Mouse (Mus musculus) olfactory bulb, adult 2 months (tissue): ENCODE measurements at regions not wholly inside any gene's neighbourhood (a gene's known extent, or its start where the extent isn't known, plus 50 kb on each side); places are given as distances from the start of the nearest gene placed in this dataset.

Experiments
- H3K27ac ChIP-seq: fragments of 200-500 bp; 2 replicates; pipeline ENCODE4 v1.5.1; 2012; ENCODE audit warnings: low read depth, low read length; ENCODE audit not compliant: insufficient read depth
- H3K4me1 ChIP-seq: fragments of 200-500 bp; 2 replicates; pipeline ENCODE4 v1.6.1; 2012; ENCODE audit warnings: low read length; ENCODE audit not compliant: control insufficient read depth, insufficient read depth
- H3K4me3 ChIP-seq: fragments of 200-500 bp; 2 replicates; pipeline ENCODE4 v1.5.1; 2012; ENCODE audit warnings: mild to moderate bottlenecking, low read depth, low read length, moderate library complexity; ENCODE audit not compliant: insufficient read depth
- CTCF ChIP-seq: fragments of 200-500 bp; IDR thresholded peaks from 2 replicates; pipeline ENCODE4 v1.5.1; 2012; ENCODE audit warnings: low read depth, mild to moderate bottlenecking, low read length, moderate library complexity; ENCODE audit not compliant: insufficient read depth
- POLR2A ChIP-seq: fragments of 200-500 bp; IDR thresholded peaks from 2 replicates; pipeline ENCODE4 v1.6.1; 2012; ENCODE audit warnings: mild to moderate bottlenecking, low read depth, low read length, moderate library complexity; ENCODE audit not compliant: insufficient read depth
- WGBS: fragments of 180-500 bp; shearing (Covaris S2); methylation state at CpG from one replicate; pipeline ENCODE4 v1.1.7; 2018; 5-methylcytosine and 5-hydroxymethylcytosine counted together

- no peak for TF ChIP-seq CTCF
- 82% methylated on average over 9 of the region's 9 CpGs for WGBS
- H3K4me3 ChIP-seq: no peak overlapping the region
- H3K27ac ChIP-seq: no peak overlapping the region
- no peaks in the 10 kb centered on the region for H3K4me1 ChIP-seq
Observed at GRCm38 (mm10) chr2:28377948-28378822, 68.4 kb upstream of the Ppp1r26 start.

GRCm38 (mm10) chr2:28382051-28382802 lies 64.4 kb upstream of the Ppp1r26 start:
- 74% methylated on average over 12 of the region's 12 CpGs for WGBS
- Histone ChIP-seq H3K27ac (no peak overlapping the region), H3K4me1 (peaks cover 15% of the 10 kb centered on the region), H3K4me3 (no peak overlapping the region)
- TF ChIP-seq CTCF (no peak), POLR2A (no peak)

- Histone ChIP-seq H3K4me3 (no peak overlapping the region), H3K4me1 (peaks cover 24% of the 10 kb centered on the region), H3K27ac (no peak overlapping the region)
- 33% methylated on average over 8 of the region's 8 CpGs for WGBS
- no peak for TF ChIP-seq CTCF
- no peak for TF ChIP-seq POLR2A
Observed at GRCm38 (mm10) chr2:28384875-28385274, 61.7 kb upstream of the Ppp1r26 start.

GRCm38 (mm10) chr2:28386784-28387183 lies 59.8 kb upstream of the Ppp1r26 start:
- Histone ChIP-seq H3K4me3 (no peak overlapping the region), H3K27ac (no peak overlapping the region), H3K4me1 (peaks cover 24% of the 10 kb centered on the region)
- TF ChIP-seq CTCF (no peak), POLR2A (no peak)
- WGBS: 84% methylated on average over 1 of the region's 1 CpGs

- peaks cover 24% of the 10 kb centered on the region for H3K4me1 ChIP-seq
- no peak overlapping the region for H3K27ac ChIP-seq
- TF ChIP-seq POLR2A: no peak
- TF ChIP-seq CTCF: no peak
- WGBS: 41% methylated on average over 6 of the region's 6 CpGs
- no peak overlapping the region for H3K4me3 ChIP-seq
Observed at GRCm38 (mm10) chr2:28387422-28387836, 59.2 kb upstream of the Ppp1r26 start.

GRCm38 (mm10) chr2:28387926-28388325 lies 58.7 kb upstream of the Ppp1r26 start:
- TF ChIP-seq CTCF (no peak), POLR2A (no peak)
- 79% methylated on average over 4 of the region's 4 CpGs for WGBS
- H3K4me1 ChIP-seq: peaks cover 24% of the 10 kb centered on the region
- no peak overlapping the region for H3K27ac ChIP-seq
- H3K4me3 ChIP-seq: no peak overlapping the region

GRCm38 (mm10) chr2:28389703-28390102 lies 56.9 kb upstream of the Ppp1r26 start:
- WGBS: 88% methylated on average over 5 of the region's 5 CpGs
- Histone ChIP-seq H3K4me3 (no peak overlapping the region), H3K27ac (no peak overlapping the region), H3K4me1 (peaks cover 24% of the 10 kb centered on the region)
- TF ChIP-seq CTCF (no peak), POLR2A (no peak)

- H3K4me1 ChIP-seq: peaks cover 12% of the 10 kb centered on the region
- no peak overlapping the region for H3K4me3 ChIP-seq
- no peak for TF ChIP-seq CTCF
- TF ChIP-seq POLR2A: no peak
- H3K27ac ChIP-seq: no peak overlapping the region
- WGBS: 94% methylated on average over 6 of the region's 6 CpGs
Observed at GRCm38 (mm10) chr2:28395391-28395790, 51.2 kb upstream of the Ppp1r26 start.
